Mouse (Mus musculus) heart, embryonic 14.5 days (tissue): ENCODE measurements around the gene Calcoco1. TPM values are rescaled to one million over a fixed set of nuclear protein-coding genes. Genes with fewer than 3 reads are reported as not detected.

ENCODE experiments used
- ATAC-seq: fragments of 200-750 bp; cut with Nextera tagmentation; 2 replicates; pipeline ENCODE4 v1.8.0; 2017; ENCODE audit warnings: low read depth, moderate TSS enrichment; ENCODE audit not compliant: insufficient number of reproducible peaks, insufficient read depth, low FRiP score
- H3K27ac ChIP-seq, 2 experiments: fragments of 200-500 bp in 1 of 2; fragments of 300-500 bp in 1 of 2; sonication (generic) in 1 of 2; replicated peaks in 1 of 2; 2 replicates each; pipeline ENCODE4 v1.5.1; 2012 to 2014; ENCODE audit warnings: low read depth in 2 of 2, low read length in 2 of 2, control low read depth in 1 of 2, mild to moderate bottlenecking in 1 of 2, mixed read lengths in 1 of 2; ENCODE audit not compliant: control insufficient read depth in 1 of 2, insufficient read depth in 1 of 2
- H3K27me3 ChIP-seq: fragments of 300-500 bp; sonication (generic); 2 replicates; pipeline ENCODE4 v1.6.1; 2014; ENCODE audit warnings: mild to moderate bottlenecking, low read length, control low read depth; ENCODE audit not compliant: control insufficient read depth, insufficient read depth
- H3K36me3 ChIP-seq: fragments of 300-500 bp; sonication (generic); 2 replicates; pipeline ENCODE4 v1.6.1; 2014; ENCODE audit warnings: mild to moderate bottlenecking, control low read depth, low read length, mixed read lengths; ENCODE audit not compliant: control insufficient read depth, insufficient read depth
- H3K4me1 ChIP-seq, 2 experiments: fragments of 200-500 bp in 1 of 2; fragments of 300-500 bp in 1 of 2; sonication (generic) in 1 of 2; 2 replicates each; pipeline ENCODE4 v1.6.1; 2012 to 2014; ENCODE audit warnings: low read length in 2 of 2, control low read depth in 1 of 2, mixed read lengths in 1 of 2; ENCODE audit not compliant: control insufficient read depth in 2 of 2, insufficient read depth in 2 of 2
- H3K4me2 ChIP-seq: fragments of 300-500 bp; sonication (generic); 2 replicates; pipeline ENCODE4 v1.6.1; 2014; ENCODE audit warnings: mild to moderate bottlenecking, low read length
- H3K4me3 ChIP-seq, 2 experiments: fragments of 200-500 bp in 1 of 2; fragments of 300-500 bp in 1 of 2; sonication (generic) in 1 of 2; 2 replicates each; pipeline ENCODE4 v1.5.1; 2012 to 2014; ENCODE audit warnings: low read length in 2 of 2, mild to moderate bottlenecking in 2 of 2, control low read depth in 1 of 2, low read depth in 1 of 2, moderate library complexity in 1 of 2; ENCODE audit not compliant: control insufficient read depth in 1 of 2, insufficient read depth in 1 of 2
- H3K9ac ChIP-seq: fragments of 300-500 bp; sonication (generic); 2 replicates; pipeline ENCODE4 v1.6.1; 2014; ENCODE audit warnings: mild to moderate bottlenecking, low read length
- H3K9me3 ChIP-seq: fragments of 300-500 bp; sonication (generic); 2 replicates; pipeline ENCODE4 v1.6.1; 2016; ENCODE audit warnings: low read length, control low read depth; ENCODE audit not compliant: control insufficient read depth
- WGBS: fragments of 180-500 bp; shearing (Covaris S2); extraction: QIAGEN DNeasy Blood & Tissue Kit; methylation state at CpG from one replicate; pipeline ENCODE4 v1.1.7; 2014; 5-methylcytosine and 5-hydroxymethylcytosine counted together
- polyA plus RNA-seq: library from polyadenylated mRNA; unstranded; fragments of >200 nt; fragmentation: Nextera tagmentation; extraction: Ambion mirVana; gene quantifications from 2 replicates; pipeline ENCODE4 v1.2.1, GENCODE M21; 2014

Gene Calcoco1
- polyA plus RNA-seq, 1 experiment from 2014 or later, result 66.5 TPM

DNA sequence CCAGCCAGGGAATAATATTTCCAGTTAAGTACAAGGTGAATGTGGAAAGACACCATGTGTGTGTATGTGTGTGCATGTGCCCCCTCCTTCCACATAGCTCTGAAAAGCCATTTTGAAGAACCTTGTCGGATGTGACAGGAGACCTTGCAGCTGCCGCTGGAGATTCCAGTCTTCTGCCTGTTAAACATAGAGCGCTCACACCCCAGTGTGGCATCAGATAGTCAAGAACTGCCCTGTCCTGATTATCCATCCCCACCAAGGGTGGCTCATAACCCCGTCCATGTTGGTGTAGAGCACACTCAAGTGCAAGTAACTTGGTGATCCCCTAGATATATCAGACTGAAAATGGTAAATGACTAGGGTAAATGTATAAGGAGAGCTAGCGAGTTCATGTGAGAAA lies 23.4 kb upstream of the Calcoco1 start:
- Histone ChIP-seq H3K4me3 (no peak overlapping the region), H3K9ac (no peak overlapping the region), H3K27ac (no peak overlapping the region), H3K4me2 (no peak overlapping the region), H3K36me3 (no peaks in the 10 kb centered on the region), H3K27me3 (peaks cover 77% of the 10 kb centered on the region), H3K9me3 (no peaks in the 10 kb centered on the region), H3K4me1 (peaks cover 0 to 10% of the 10 kb centered on the region in 2 experiments; a peak in 2 of 4 replicates)
- 32% methylated on average over 5 of the region's 5 CpGs for WGBS
- no peak for ATAC-seq

DNA sequence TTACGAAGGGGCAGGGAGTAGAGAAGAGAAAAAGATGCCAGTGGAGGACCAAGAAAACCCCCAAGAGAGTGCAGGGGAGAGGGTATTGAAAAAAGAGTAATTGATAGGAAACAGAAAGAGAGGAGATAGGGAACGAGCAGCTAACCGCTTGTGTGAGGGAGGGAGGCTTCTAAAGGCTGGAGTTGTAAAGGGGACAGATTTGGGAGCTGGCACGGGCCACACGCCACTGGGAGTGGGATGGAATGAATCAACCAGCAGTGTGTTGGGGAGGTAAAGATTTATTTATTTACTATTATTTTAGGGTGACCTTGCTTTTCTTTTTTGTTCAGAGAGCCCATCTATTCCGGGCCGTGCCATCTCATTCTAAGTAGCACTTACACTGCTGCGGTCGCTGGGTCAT lies 22.9 kb upstream of the Calcoco1 start:
- Histone ChIP-seq H3K27me3 (peaks cover 80% of the 10 kb centered on the region), H3K4me1 (peaks cover 0 to 10% of the 10 kb centered on the region in 2 experiments; a peak in 2 of 4 replicates), H3K9me3 (no peaks in the 10 kb centered on the region), H3K36me3 (no peaks in the 10 kb centered on the region), H3K4me2 (no peak overlapping the region), H3K27ac (no peak overlapping the region), H3K4me3 (no peak overlapping the region), H3K9ac (no peak overlapping the region)
- ATAC-seq, result no peak
- 20% methylated on average over 9 of the region's 9 CpGs for WGBS

DNA sequence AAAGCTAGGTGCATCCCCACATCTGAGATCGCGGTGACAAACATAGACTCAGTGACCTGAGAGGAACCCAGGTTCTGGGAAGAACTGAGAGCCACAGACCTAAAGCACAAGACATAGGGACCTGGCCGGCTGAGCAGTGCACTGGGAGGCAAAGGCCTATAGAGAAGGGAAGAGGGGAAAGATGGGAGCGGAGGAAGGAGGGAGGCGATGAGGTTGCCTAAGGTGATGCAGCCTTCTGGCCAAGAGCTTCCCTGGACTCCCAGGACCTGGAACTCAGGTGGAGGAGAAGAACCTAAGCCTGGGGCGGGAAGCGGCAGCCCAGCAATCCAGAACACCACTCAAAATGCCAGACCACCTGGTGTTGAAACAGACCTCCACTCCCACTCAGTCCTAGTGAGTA lies 22.4 kb upstream of the Calcoco1 start:
- no peak overlapping the region for H3K4me2 ChIP-seq
- H3K27me3 ChIP-seq, result peaks cover 80% of the 10 kb centered on the region
- H3K27ac ChIP-seq, result no peak overlapping the region
- H3K9me3 ChIP-seq, result no peaks in the 10 kb centered on the region
- no peak for ATAC-seq
- no peak overlapping the region for H3K4me3 ChIP-seq
- H3K36me3 ChIP-seq, result no peaks in the 10 kb centered on the region
- H3K9ac ChIP-seq, result no peak overlapping the region
- H3K4me1 ChIP-seq, result peaks cover 0 to 10% of the 10 kb centered on the region in 2 experiments; a peak in 2 of 4 replicates
- WGBS, result 16% methylated on average over 7 of the region's 7 CpGs

DNA sequence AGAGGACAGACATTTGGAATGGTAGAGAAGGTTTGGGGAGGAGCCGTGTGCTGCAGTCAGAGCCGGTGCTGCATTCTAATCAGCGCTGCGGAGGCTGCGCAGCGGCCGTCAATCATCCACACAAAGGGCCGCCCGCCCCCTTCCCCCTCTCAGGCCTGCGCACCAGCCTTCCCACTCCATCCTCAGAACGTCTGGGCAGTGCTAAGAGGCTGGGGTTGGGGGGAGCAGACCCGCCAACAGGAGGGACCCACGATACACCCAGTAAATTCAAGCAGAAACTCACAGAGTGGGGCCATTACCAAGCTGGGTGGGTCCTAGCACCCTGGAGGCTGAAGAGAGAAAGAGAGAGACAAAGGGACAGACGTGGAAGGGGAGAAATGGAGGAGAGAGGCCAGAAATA lies 22.0 kb upstream of the Calcoco1 start:
- ATAC-seq, result no peak
- Histone ChIP-seq H3K9me3 (no peaks in the 10 kb centered on the region), H3K4me2 (no peak overlapping the region), H3K9ac (no peak overlapping the region), H3K36me3 (no peaks in the 10 kb centered on the region), H3K4me3 (no peak overlapping the region), H3K27me3 (peaks cover 78% of the 10 kb centered on the region), H3K4me1 (peaks cover 0 to 10% of the 10 kb centered on the region in 2 experiments; a peak in 2 of 4 replicates), H3K27ac (no peak overlapping the region)
- WGBS, result 1% methylated on average over 14 of the region's 14 CpGs

DNA sequence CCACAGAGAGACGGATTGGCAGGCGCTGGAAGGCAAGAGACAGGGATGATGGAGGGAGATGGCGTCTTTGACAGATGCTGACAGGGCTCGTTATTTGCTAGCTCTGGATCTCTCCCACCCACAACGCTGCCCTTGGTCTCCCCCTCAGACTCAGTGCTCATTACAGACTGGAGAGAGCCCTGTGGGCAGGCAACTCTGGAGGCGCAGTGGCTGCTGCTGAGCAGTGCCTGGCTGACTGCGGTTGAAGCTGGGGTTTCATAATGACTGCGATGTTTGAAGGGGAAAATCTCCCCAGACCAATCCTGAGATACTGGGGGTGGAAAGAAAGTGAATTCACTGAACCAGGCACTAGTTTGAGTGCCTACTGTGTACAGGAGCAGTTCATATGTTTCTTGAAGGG lies 21.2 kb upstream of the Calcoco1 start:
- Histone ChIP-seq H3K9me3 (no peaks in the 10 kb centered on the region), H3K4me1 (peaks cover 0 to 10% of the 10 kb centered on the region in 2 experiments; a peak in 2 of 4 replicates), H3K27me3 (peaks cover 70% of the 10 kb centered on the region), H3K4me3 (no peak overlapping the region), H3K36me3 (no peaks in the 10 kb centered on the region), H3K4me2 (no peak overlapping the region), H3K27ac (no peak overlapping the region), H3K9ac (no peak overlapping the region)
- 31% methylated on average over 8 of the region's 8 CpGs for WGBS
- no peak for ATAC-seq

DNA sequence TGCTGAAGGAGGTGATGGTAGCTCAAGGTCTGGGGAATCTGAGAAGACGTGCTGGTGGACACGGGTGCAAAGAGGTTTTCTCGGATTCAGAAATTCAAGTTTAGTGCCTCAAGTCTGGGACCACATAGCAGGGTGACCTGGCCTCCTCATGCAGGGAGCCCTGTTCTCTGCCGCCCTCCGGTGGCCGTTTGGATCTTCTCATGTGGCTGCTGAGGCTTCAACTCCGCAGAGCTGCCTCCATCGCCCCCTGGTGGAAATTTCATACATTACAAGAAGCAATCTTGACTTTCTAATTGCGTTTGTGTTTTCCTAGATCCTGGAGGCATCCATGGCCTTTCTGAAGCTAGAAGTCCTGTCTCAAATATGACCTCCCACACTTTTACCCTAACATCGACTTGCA lies 20.6 kb upstream of the Calcoco1 start:
- WGBS, result under 1% methylated on average over 10 of the region's 10 CpGs
- H3K4me3 ChIP-seq, result no peak overlapping the region

DNA sequence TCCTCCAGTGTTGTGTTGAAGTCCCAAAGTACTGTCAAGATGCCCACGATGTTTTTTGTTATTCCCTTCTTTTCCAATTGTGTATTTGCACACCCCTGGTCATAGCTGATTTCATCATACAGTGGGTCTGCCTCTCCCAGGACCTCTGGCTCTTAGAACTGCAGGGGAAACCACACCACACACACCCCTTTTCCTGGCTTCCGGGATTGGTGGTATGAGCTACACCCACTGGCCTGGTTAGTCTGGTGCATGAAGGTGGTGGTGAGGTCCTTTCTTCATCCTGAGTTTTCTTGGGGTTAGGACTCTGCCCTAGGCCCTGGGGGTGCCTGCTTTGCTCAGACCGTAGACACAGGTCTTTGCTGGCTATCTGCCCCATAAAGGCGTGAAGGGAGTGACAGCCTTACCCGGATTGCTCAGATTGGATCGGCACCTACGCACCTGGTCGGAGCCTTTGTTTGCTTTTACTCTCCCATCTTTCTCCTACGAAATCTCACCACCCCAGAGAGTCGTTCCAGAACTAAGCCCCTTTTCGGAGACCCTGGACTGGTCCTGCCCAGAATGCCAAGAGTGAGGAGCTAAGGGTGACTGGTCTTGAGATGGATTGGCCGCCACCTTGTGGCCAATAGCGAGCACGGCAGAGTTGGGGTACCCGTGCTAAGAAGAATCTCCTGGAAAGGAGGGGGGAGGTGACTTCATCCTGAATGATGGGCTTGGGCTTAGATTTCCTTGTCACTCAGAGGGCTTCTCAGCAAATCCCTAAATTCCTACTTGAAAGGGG lies 17.7 kb upstream of the Calcoco1 start:
- peaks cover 60% of the 10 kb centered on the region for H3K27me3 ChIP-seq
- WGBS, result 27% methylated on average over 15 of the region's 15 CpGs
- H3K4me2 ChIP-seq, result peak overlapping the region; percentile 34
- no peaks in the 10 kb centered on the region for H3K9me3 ChIP-seq
- H3K9ac ChIP-seq, result no peak overlapping the region
- peaks cover 0 to 4% of the 10 kb centered on the region in 2 experiments; a peak in 2 of 4 replicates for H3K4me1 ChIP-seq
- ATAC-seq, result no peak
- H3K4me3 ChIP-seq, result no peak overlapping the region
- H3K27ac ChIP-seq, result no peak overlapping the region
- no peaks in the 10 kb centered on the region for H3K36me3 ChIP-seq

More for the DNA sequence above, 20.6 kb upstream of the Calcoco1 start:
- H3K4me2 ChIP-seq, result no peak overlapping the region
- peaks cover 64% of the 10 kb centered on the region for H3K27me3 ChIP-seq
- no peak; the same call in 1 of the 2 replicates for ATAC-seq
- H3K9me3 ChIP-seq, result no peaks in the 10 kb centered on the region
- H3K4me1 ChIP-seq, result peaks cover 0 to 10% of the 10 kb centered on the region in 2 experiments; a peak in 2 of 4 replicates
- H3K9ac ChIP-seq, result no peak overlapping the region
- H3K27ac ChIP-seq, result no peak overlapping the region
- no peaks in the 10 kb centered on the region for H3K36me3 ChIP-seq
